Mouse (Mus musculus) cortical plate, adult 2 months (tissue): ENCODE data around the gene Crocc2.

Experiments
- CTCF ChIP-seq: fragments of 200-500 bp; IDR thresholded peaks from 2 replicates; pipeline ENCODE4 v1.5.1; 2011; ENCODE audit warnings: mild to moderate bottlenecking, control low read depth, low read length; ENCODE audit not compliant: insufficient read depth; ENCODE audit errors: extremely low read depth
- POLR2A ChIP-seq: fragments of 200-500 bp; IDR thresholded peaks from 2 replicates; pipeline ENCODE4 v1.6.1; 2011; ENCODE audit warnings: mild to moderate bottlenecking, low read length, control low read depth; ENCODE audit not compliant: insufficient read depth; ENCODE audit errors: extremely low read depth

DNA sequence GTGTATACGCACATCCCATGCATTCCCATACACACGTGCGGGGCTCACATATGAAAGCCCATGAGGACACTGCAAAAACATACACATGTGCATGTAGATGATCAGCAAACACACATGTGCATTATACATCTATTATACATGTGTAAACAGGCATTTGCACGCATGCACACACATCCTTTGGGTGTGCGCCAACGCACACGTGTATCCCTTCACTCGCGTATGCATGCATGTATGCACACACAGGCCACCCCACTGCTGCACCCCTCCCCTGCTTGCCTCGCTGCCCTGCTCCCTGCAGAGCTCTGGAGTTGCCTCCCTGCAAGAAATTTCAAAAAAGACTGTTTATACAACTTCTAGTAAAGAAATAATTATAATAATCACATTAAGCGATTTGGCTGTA lies 42.5 kb downstream of the Crocc2 start:
- TF ChIP-seq CTCF (no peak), POLR2A (no peak)
